Mouse (Mus musculus) heart, embryonic 14.5 days (tissue): ENCODE data around the gene Mybpc3. TPM values are rescaled to one million over a fixed set of nuclear protein-coding genes. Genes with fewer than 3 reads are reported as not detected.
A peak's percentile ranks its signal among the peaks of the same experiment; 100 is the strongest.

Experiments used
- ATAC-seq: fragments of 200-750 bp; cut with Nextera tagmentation; 2 replicates; pipeline ENCODE4 v1.8.0; 2017; ENCODE audit warnings: low read depth, moderate TSS enrichment; ENCODE audit not compliant: insufficient number of reproducible peaks, insufficient read depth, low FRiP score
- H3K27ac ChIP-seq, 2 experiments: fragments of 200-500 bp in 1 of 2; fragments of 300-500 bp in 1 of 2; sonication (generic) in 1 of 2; replicated peaks in 1 of 2; 2 replicates each; pipeline ENCODE4 v1.5.1; 2012 to 2014; ENCODE audit warnings: low read depth in 2 of 2, low read length in 2 of 2, control low read depth in 1 of 2, mild to moderate bottlenecking in 1 of 2, mixed read lengths in 1 of 2; ENCODE audit not compliant: control insufficient read depth in 1 of 2, insufficient read depth in 1 of 2
- H3K27me3 ChIP-seq: fragments of 300-500 bp; sonication (generic); 2 replicates; pipeline ENCODE4 v1.6.1; 2014; ENCODE audit warnings: mild to moderate bottlenecking, low read length, control low read depth; ENCODE audit not compliant: control insufficient read depth, insufficient read depth
- H3K36me3 ChIP-seq: fragments of 300-500 bp; sonication (generic); 2 replicates; pipeline ENCODE4 v1.6.1; 2014; ENCODE audit warnings: mild to moderate bottlenecking, control low read depth, low read length, mixed read lengths; ENCODE audit not compliant: control insufficient read depth, insufficient read depth
- H3K4me1 ChIP-seq, 2 experiments: fragments of 200-500 bp in 1 of 2; fragments of 300-500 bp in 1 of 2; sonication (generic) in 1 of 2; 2 replicates each; pipeline ENCODE4 v1.6.1; 2012 to 2014; ENCODE audit warnings: low read length in 2 of 2, control low read depth in 1 of 2, mixed read lengths in 1 of 2; ENCODE audit not compliant: control insufficient read depth in 2 of 2, insufficient read depth in 2 of 2
- H3K4me2 ChIP-seq: fragments of 300-500 bp; sonication (generic); 2 replicates; pipeline ENCODE4 v1.6.1; 2014; ENCODE audit warnings: mild to moderate bottlenecking, low read length
- H3K4me3 ChIP-seq, 2 experiments: fragments of 200-500 bp in 1 of 2; fragments of 300-500 bp in 1 of 2; sonication (generic) in 1 of 2; 2 replicates each; pipeline ENCODE4 v1.5.1; 2012 to 2014; ENCODE audit warnings: low read length in 2 of 2, mild to moderate bottlenecking in 2 of 2, control low read depth in 1 of 2, low read depth in 1 of 2, moderate library complexity in 1 of 2; ENCODE audit not compliant: control insufficient read depth in 1 of 2, insufficient read depth in 1 of 2
- H3K9ac ChIP-seq: fragments of 300-500 bp; sonication (generic); 2 replicates; pipeline ENCODE4 v1.6.1; 2014; ENCODE audit warnings: mild to moderate bottlenecking, low read length
- H3K9me3 ChIP-seq: fragments of 300-500 bp; sonication (generic); 2 replicates; pipeline ENCODE4 v1.6.1; 2016; ENCODE audit warnings: low read length, control low read depth; ENCODE audit not compliant: control insufficient read depth
- WGBS: fragments of 180-500 bp; shearing (Covaris S2); extraction: QIAGEN DNeasy Blood & Tissue Kit; methylation state at CpG from one replicate; pipeline ENCODE4 v1.1.7; 2014; 5-methylcytosine and 5-hydroxymethylcytosine counted together
- polyA plus RNA-seq: library from polyadenylated mRNA; unstranded; fragments of >200 nt; fragmentation: Nextera tagmentation; extraction: Ambion mirVana; gene quantifications from 2 replicates; pipeline ENCODE4 v1.2.1, GENCODE M21; 2014

Gene Mybpc3
- 789 and 806 TPM in 2 replicates for polyA plus RNA-seq

- Histone ChIP-seq H3K27ac (peak within 1 kb of the TSS; percentile 96 to 99), H3K9ac (peak within 1 kb of the TSS; percentile 96), H3K4me1 (peaks cover 25 to 45% of the 10 kb centered on the region in 2 experiments), H3K4me2 (peak within 1 kb of the TSS; percentile 91), H3K4me3 (peak within 1 kb of the TSS; percentile 77 to 78), H3K27me3 (no peaks in the 10 kb centered on the region), H3K9me3 (no peaks in the 10 kb centered on the region), H3K36me3 (peaks cover 38% of the 10 kb centered on the region)
- ATAC-seq, result peak; percentile 78
- WGBS, result 28% methylated on average over 11 of the region's 11 CpGs
Measured at GRCm38 (mm10) chr2:91117585-91118275, at the start of gene Mybpc3. Gene Mybpc3 (plus strand): TSS chr2:91118144.

- H3K36me3 ChIP-seq, result peaks cover 43% of the 10 kb centered on the region
- H3K4me2 ChIP-seq, result peak overlapping the region; percentile 93
- ATAC-seq, result no peak
- no peaks in the 10 kb centered on the region for H3K9me3 ChIP-seq
- H3K27ac ChIP-seq, result 0 out of 4 replicates have a peak overlapping the region, but pooled peaks of 1 of the 2 experiments have one; percentile 91
- peak overlapping the region; percentile 59 to 76 for H3K4me3 ChIP-seq
- no peaks in the 10 kb centered on the region for H3K27me3 ChIP-seq
- WGBS, result 58% methylated on average over 13 of the region's 13 CpGs
- peaks cover 17 to 34% of the 10 kb centered on the region in 2 experiments for H3K4me1 ChIP-seq
- peak overlapping the region; percentile 86 for H3K9ac ChIP-seq
Measured at GRCm38 (mm10) chr2:91068162-91068871, 49.6 kb upstream of the Mybpc3 start.

GRCm38 (mm10) chr2:91068872-91069165, 49.1 kb upstream of the Mybpc3 start:
- peaks cover 38% of the 10 kb centered on the region for H3K36me3 ChIP-seq
- WGBS, result 47% methylated on average over 6 of the region's 6 CpGs
- peak overlapping the region; percentile 59 to 76 for H3K4me3 ChIP-seq
- H3K4me2 ChIP-seq, result peak overlapping the region; percentile 93
- H3K27ac ChIP-seq, result peak overlapping the region; percentile 91 to 93; a peak in 2 of 4 replicates
- ATAC-seq, result no peak
- H3K9me3 ChIP-seq, result no peaks in the 10 kb centered on the region
- H3K4me1 ChIP-seq, result peaks cover 17 to 34% of the 10 kb centered on the region in 2 experiments
- H3K9ac ChIP-seq, result peak overlapping the region; percentile 86
- H3K27me3 ChIP-seq, result no peaks in the 10 kb centered on the region

- Histone ChIP-seq H3K9me3 (no peaks in the 10 kb centered on the region), H3K36me3 (peaks cover 32% of the 10 kb centered on the region), H3K4me3 (peak overlapping the region; percentile 59 to 76), H3K4me2 (peak overlapping the region; percentile 93), H3K27me3 (no peaks in the 10 kb centered on the region), H3K4me1 (peaks cover 17 to 34% of the 10 kb centered on the region in 2 experiments), H3K9ac (peak overlapping the region; percentile 86), H3K27ac (peak overlapping the region; percentile 91 to 93)
- ATAC-seq, result no peak
- 5% methylated on average over 14 of the region's 14 CpGs for WGBS
Measured at GRCm38 (mm10) chr2:91069306-91070000, 48.5 kb upstream of the Mybpc3 start.

- Histone ChIP-seq H3K9ac (peak within 1 kb of the TSS; percentile 86), H3K27me3 (no peaks in the 10 kb centered on the region), H3K4me2 (peak within 1 kb of the TSS; percentile 93), H3K4me1 (peaks cover 17 to 34% of the 10 kb centered on the region in 2 experiments), H3K27ac (peak within 1 kb of the TSS; percentile 91 to 93), H3K4me3 (peak within 1 kb of the TSS; percentile 59 to 76), H3K36me3 (peaks cover 24% of the 10 kb centered on the region), H3K9me3 (no peaks in the 10 kb centered on the region)
- under 1% methylated on average over 67 of the region's 69 CpGs for WGBS
- ATAC-seq, result peak; percentile 96
Measured at GRCm38 (mm10) chr2:91070076-91070800, 47.7 kb upstream of the Mybpc3 start, which contains the start of gene Slc39a13. Gene Slc39a13 (minus strand): TSS chr2:91070417.

- peak overlapping the region; percentile 86 for H3K9ac ChIP-seq
- peaks cover 17 to 31% of the 10 kb centered on the region in 2 experiments for H3K4me1 ChIP-seq
- H3K27ac ChIP-seq, result peak overlapping the region; percentile 75 to 91
- H3K36me3 ChIP-seq, result peaks cover 20% of the 10 kb centered on the region
- H3K9me3 ChIP-seq, result no peaks in the 10 kb centered on the region
- H3K4me3 ChIP-seq, result peak overlapping the region; percentile 59 to 76; a peak in 3 of 4 replicates
- WGBS, result 86% methylated on average over 10 of the region's 10 CpGs
- H3K27me3 ChIP-seq, result no peaks in the 10 kb centered on the region
- no peak for ATAC-seq
- H3K4me2 ChIP-seq, result peak overlapping the region; percentile 93
Measured at GRCm38 (mm10) chr2:91071059-91071458, 46.9 kb upstream of the Mybpc3 start.

- H3K27me3 ChIP-seq, result no peaks in the 10 kb centered on the region
- H3K4me2 ChIP-seq, result no peak overlapping the region
- 36% methylated on average over 1 of the region's 1 CpGs for WGBS
- no peaks in the 10 kb centered on the region for H3K9me3 ChIP-seq
- no peak overlapping the region for H3K9ac ChIP-seq
- peaks cover 11% of the 10 kb centered on the region for H3K36me3 ChIP-seq
- no peak overlapping the region for H3K27ac ChIP-seq
- ATAC-seq, result no peak
- H3K4me1 ChIP-seq, result peaks cover 17 to 25% of the 10 kb centered on the region in 2 experiments
- H3K4me3 ChIP-seq, result no peak overlapping the region
Measured at GRCm38 (mm10) chr2:91072092-91072491, 45.9 kb upstream of the Mybpc3 start.
